Mouse (Mus musculus) gastrocnemius, postnatal 25 days (tissue): ENCODE measurements at regions not wholly inside any gene's neighbourhood (a gene's known extent, or its start where the extent isn't known, plus 50 kb on each side); places are given as distances from the start of the nearest gene placed in this dataset.

Experiments
- DNase-seq: peaks from one replicate; pipeline ENCODE4 v3.0.0; 2022

GRCm38 (mm10) chr5:90029751-90030150 is 146.6 kb upstream of the Adamts3 start:
- DNase-seq: peak; percentile 44

- DNase-seq: no peak
Measured at GRCm38 (mm10) chr5:90026835-90027753, 144.0 kb upstream of the Adamts3 start.

- DNase-seq: no peak
Measured at GRCm38 (mm10) chr5:90021447-90021846, 138.3 kb upstream of the Adamts3 start.

GRCm38 (mm10) chr5:90000758-90001157 is 117.6 kb upstream of the Adamts3 start:
- DNase-seq: no peak

GRCm38 (mm10) chr5:89991568-89991967 is 108.4 kb upstream of the Adamts3 start:
- DNase-seq: no peak

GRCm38 (mm10) chr5:89981627-89982026 is 98.5 kb upstream of the Adamts3 start:
- no peak for DNase-seq

- DNase-seq: no peak
Measured at GRCm38 (mm10) chr5:89980204-89980603, 97.1 kb upstream of the Adamts3 start.

- no peak for DNase-seq
Measured at GRCm38 (mm10) chr5:89952611-89953010, 69.5 kb upstream of the Adamts3 start.

GRCm38 (mm10) chr5:89945660-89945925 is 62.5 kb upstream of the Adamts3 start:
- no peak for DNase-seq

- no peak for DNase-seq
Measured at GRCm38 (mm10) chr5:89944855-89945659, 61.9 kb upstream of the Adamts3 start.

- DNase-seq: no peak
Measured at GRCm38 (mm10) chr5:89943276-89944127, 60.4 kb upstream of the Adamts3 start.

GRCm38 (mm10) chr5:89942244-89942643 is 59.1 kb upstream of the Adamts3 start:
- no peak for DNase-seq

GRCm38 (mm10) chr5:89932999-89933398 is 49.9 kb upstream of the Adamts3 start:
- DNase-seq: no peak
